Mouse (Mus musculus) E14TG2a.4 (cell line): Measurements from ENCODE around the gene Atp2b2.

Experiments
- CTCF ChIP-seq: conservative IDR thresholded peaks from 2 replicates; pipeline ENCODE4 v1.5.1; 2014; ENCODE audit warnings: low read length
- NANOG ChIP-seq: IDR thresholded peaks from 2 replicates; pipeline ENCODE4 v1.6.1; 2014; ENCODE audit warnings: borderline replicate concordance, low read length, mixed read lengths

GRCm38 (mm10) chr6:113909836-113910235 is 132.6 kb downstream of the Atp2b2 start:
- TF ChIP-seq CTCF (no peak), NANOG (no peak)
